Mouse (Mus musculus) megakaryocyte, embryonic 14.5 days (primary cell): ENCODE data around the gene Meis2. TPM values are rescaled to one million over a fixed set of nuclear protein-coding genes. Genes with fewer than 3 reads are reported as not detected.

ENCODE experiments used
- H3K27me3 ChIP-seq: replicated peaks from 2 replicates; pipeline ENCODE3; 2012; ENCODE audit warnings: inconsistent platforms
- H3K36me3 ChIP-seq: replicated peaks from 2 replicates; pipeline ENCODE3; 2012; ENCODE audit warnings: low read length, inconsistent platforms, mixed read lengths
- H3K4me1 ChIP-seq: 2 replicates; pipeline ENCODE4 v1.6.1; 2012; ENCODE audit warnings: inconsistent platforms
- H3K4me3 ChIP-seq: replicated peaks from 2 replicates; pipeline ENCODE3; 2012; ENCODE audit warnings: moderate library complexity, mild to moderate bottlenecking, inconsistent platforms
- H3K9me3 ChIP-seq: 2 replicates; pipeline ENCODE4 v1.6.1; 2012; ENCODE audit warnings: inconsistent platforms
- FLI1 ChIP-seq: IDR thresholded peaks from 2 replicates; pipeline ENCODE4 v1.6.1; 2012; ENCODE audit warnings: low read length, inconsistent platforms, mixed read lengths
- GATA1 ChIP-seq: IDR thresholded peaks from 3 replicates; pipeline ENCODE4 v1.6.1; 2012; ENCODE audit warnings: mixed read lengths, low read length, inconsistent platforms, borderline replicate concordance
- polyA plus RNA-seq: library from polyadenylated mRNA; stranded (reverse); fragments of >175 nt; gene quantifications from 2 replicates; pipeline ENCODE4 v1.2.3, GENCODE M21; 2012; ENCODE audit warnings: low replicate concordance; ENCODE audit not compliant: insufficient read depth

Gene Meis2
- polyA plus RNA-seq, 1 experiment: not detected

- no peaks in the 10 kb centered on the region for H3K27me3 ChIP-seq
- H3K4me1 ChIP-seq: no peaks in the 10 kb centered on the region
- H3K4me3 ChIP-seq: no peak overlapping the region
- no peaks in the 10 kb centered on the region for H3K36me3 ChIP-seq
- peaks cover 8% of the 10 kb centered on the region; the same call in 1 of the 2 replicates for H3K9me3 ChIP-seq
- TF ChIP-seq FLI1 (no peak), GATA1 (no peak)
Observed at GRCm38 (mm10) chr2:116009097-116009970, 56.3 kb downstream of the Meis2 start.

DNA sequence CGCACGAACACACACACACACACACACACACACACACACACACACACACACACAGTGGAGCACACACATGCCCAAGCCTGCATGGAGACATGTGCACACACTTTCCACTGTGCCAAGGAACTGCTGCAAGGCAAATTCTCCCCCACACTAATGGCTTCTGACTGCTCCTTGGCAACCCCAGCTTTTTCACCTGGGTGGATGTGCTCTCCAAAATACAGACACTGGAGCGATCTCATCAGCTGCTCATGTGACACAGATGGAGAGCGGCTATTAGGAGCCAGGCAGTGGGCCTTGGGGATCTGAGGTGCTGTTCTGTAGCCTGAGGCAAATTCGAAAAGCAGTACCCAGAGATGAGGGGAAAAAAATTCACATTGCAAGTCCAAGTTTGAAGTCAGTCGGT, 63.3 kb downstream of the Meis2 start:
- TF ChIP-seq GATA1: no peak
- TF ChIP-seq FLI1: no peak
- Histone ChIP-seq H3K4me3 (no peak overlapping the region), H3K27me3 (no peaks in the 10 kb centered on the region), H3K4me1 (no peaks in the 10 kb centered on the region), H3K36me3 (no peaks in the 10 kb centered on the region), H3K9me3 (peaks cover 14% of the 10 kb centered on the region; the same call in 1 of the 2 replicates)

GRCm38 (mm10) chr2:116001352-116002138, 64.1 kb downstream of the Meis2 start:
- no peak overlapping the region for H3K4me3 ChIP-seq
- H3K4me1 ChIP-seq: no peaks in the 10 kb centered on the region
- H3K9me3 ChIP-seq: peaks cover 14% of the 10 kb centered on the region; the same call in 1 of the 2 replicates
- TF ChIP-seq FLI1 (no peak), GATA1 (no peak)
- no peaks in the 10 kb centered on the region for H3K36me3 ChIP-seq
- H3K27me3 ChIP-seq: no peaks in the 10 kb centered on the region

- Histone ChIP-seq H3K36me3 (no peaks in the 10 kb centered on the region), H3K4me1 (no peaks in the 10 kb centered on the region), H3K9me3 (peaks cover 14% of the 10 kb centered on the region; the same call in 1 of the 2 replicates), H3K4me3 (no peak overlapping the region), H3K27me3 (no peaks in the 10 kb centered on the region)
- TF ChIP-seq GATA1: no peak
- no peak for TF ChIP-seq FLI1
Observed at GRCm38 (mm10) chr2:116000514-116000913, 65.1 kb downstream of the Meis2 start.

GRCm38 (mm10) chr2:115998802-115999201, 66.8 kb downstream of the Meis2 start:
- H3K36me3 ChIP-seq: no peaks in the 10 kb centered on the region
- no peak for TF ChIP-seq FLI1
- no peak for TF ChIP-seq GATA1
- H3K9me3 ChIP-seq: peaks cover 14% of the 10 kb centered on the region; the same call in 1 of the 2 replicates
- no peaks in the 10 kb centered on the region for H3K4me1 ChIP-seq
- no peaks in the 10 kb centered on the region for H3K27me3 ChIP-seq
- no peak overlapping the region for H3K4me3 ChIP-seq

DNA sequence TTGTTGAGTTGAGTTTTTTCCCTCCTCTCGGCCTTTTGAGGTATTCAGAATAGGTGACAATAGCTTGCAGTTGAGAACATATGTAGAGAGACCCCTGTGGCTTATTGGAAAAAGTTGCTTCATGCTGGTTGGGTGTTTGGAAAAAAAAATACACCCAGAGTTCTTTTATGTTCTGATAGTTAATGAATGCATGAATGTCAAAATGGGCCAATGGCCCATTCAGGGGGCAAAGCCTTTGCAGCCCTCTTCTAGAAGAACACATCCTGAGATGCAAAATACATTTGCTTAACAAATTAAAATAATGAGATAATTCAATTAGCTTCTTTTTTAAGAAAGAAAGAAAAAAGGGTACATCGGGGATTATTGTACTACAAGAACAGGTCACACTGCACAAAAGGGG, 69.2 kb downstream of the Meis2 start:
- H3K4me1 ChIP-seq: no peaks in the 10 kb centered on the region
- H3K36me3 ChIP-seq: no peaks in the 10 kb centered on the region
- peaks cover 12% of the 10 kb centered on the region; the same call in 1 of the 2 replicates for H3K9me3 ChIP-seq
- H3K4me3 ChIP-seq: no peak overlapping the region
- no peak for TF ChIP-seq GATA1
- no peaks in the 10 kb centered on the region for H3K27me3 ChIP-seq

- TF ChIP-seq FLI1 (no peak), GATA1 (no peak)
- no peaks in the 10 kb centered on the region for H3K36me3 ChIP-seq
- H3K27me3 ChIP-seq: no peaks in the 10 kb centered on the region
- no peak overlapping the region for H3K4me3 ChIP-seq
- peaks cover 8% of the 10 kb centered on the region; the same call in 1 of the 2 replicates for H3K9me3 ChIP-seq
- no peaks in the 10 kb centered on the region for H3K4me1 ChIP-seq
Observed at GRCm38 (mm10) chr2:115993877-115994276, 71.8 kb downstream of the Meis2 start.

- TF ChIP-seq FLI1: no peak
- Histone ChIP-seq H3K36me3 (no peaks in the 10 kb centered on the region), H3K4me3 (no peak overlapping the region), H3K9me3 (peaks cover 6% of the 10 kb centered on the region; the same call in 1 of the 2 replicates), H3K27me3 (no peaks in the 10 kb centered on the region), H3K4me1 (no peaks in the 10 kb centered on the region)
Observed at GRCm38 (mm10) chr2:115989249-115989648, 76.4 kb downstream of the Meis2 start.

GRCm38 (mm10) chr2:115988448-115988847, 77.2 kb downstream of the Meis2 start:
- Histone ChIP-seq H3K4me3 (no peak overlapping the region), H3K36me3 (no peaks in the 10 kb centered on the region), H3K27me3 (no peaks in the 10 kb centered on the region), H3K4me1 (no peaks in the 10 kb centered on the region), H3K9me3 (peaks cover 6% of the 10 kb centered on the region; the same call in 1 of the 2 replicates)
- no peak for TF ChIP-seq FLI1
- TF ChIP-seq GATA1: no peak

- Histone ChIP-seq H3K27me3 (no peaks in the 10 kb centered on the region), H3K4me3 (no peak overlapping the region), H3K9me3 (peaks cover 10% of the 10 kb centered on the region), H3K36me3 (no peaks in the 10 kb centered on the region), H3K4me1 (no peaks in the 10 kb centered on the region)
- TF ChIP-seq FLI1 (no peak), GATA1 (no peak)
Observed at GRCm38 (mm10) chr2:115984952-115985351, 80.7 kb downstream of the Meis2 start.
